Mouse (Mus musculus) thymus, adult 2 months (tissue): Measurements from ENCODE around the gene Eps8l3.

Source experiments
- CTCF ChIP-seq: fragments of 200-500 bp; IDR thresholded peaks from 2 replicates; pipeline ENCODE4 v1.5.1; 2012; ENCODE audit warnings: mild to moderate bottlenecking, control low read depth, low read length, moderate library complexity, borderline replicate concordance; ENCODE audit not compliant: control insufficient read depth, poor library complexity, insufficient read depth; ENCODE audit errors: extremely low read depth
- POLR2A ChIP-seq: fragments of 200-500 bp; IDR thresholded peaks from 2 replicates; pipeline ENCODE4 v1.6.1; 2012; ENCODE audit warnings: mild to moderate bottlenecking, low read length, control low read depth, moderate library complexity; ENCODE audit not compliant: control insufficient read depth, poor library complexity, insufficient read depth; ENCODE audit errors: extremely low read depth

GRCm38 (mm10) chr3:107916674-107917073 is 39.6 kb downstream of the Eps8l3 start:
- TF ChIP-seq CTCF (no peak), POLR2A (no peak)
